Mouse (Mus musculus) kidney, embryonic 15.5 days (tissue): ENCODE data around the gene Traf3ip1. TPM values are rescaled to one million over a fixed set of nuclear protein-coding genes. Genes with fewer than 3 reads are reported as not detected.
"Not testable (repeated sequence)": the region's sequence is repeated elsewhere in the genome, so short reads cannot be mapped to it uniquely, and the experiment has no call there.

Experiments
- ATAC-seq: fragments of 200-750 bp; cut with Nextera tagmentation; replicated peaks from 2 replicates; pipeline ENCODE4 v1.8.0; 2017; ENCODE audit warnings: moderate TSS enrichment; ENCODE audit not compliant: low FRiP score
- H3K27ac ChIP-seq: fragments of 300-500 bp; sonication (generic); 2 replicates; pipeline ENCODE4 v1.5.1; 2015; ENCODE audit warnings: mild to moderate bottlenecking, inconsistent platforms
- H3K27me3 ChIP-seq: fragments of 300-500 bp; sonication (generic); 2 replicates; pipeline ENCODE4 v1.6.1; 2015; ENCODE audit warnings: inconsistent platforms
- H3K36me3 ChIP-seq: fragments of 300-500 bp; sonication (generic); 2 replicates; pipeline ENCODE4 v1.6.1; 2015; ENCODE audit warnings: inconsistent platforms
- H3K4me1 ChIP-seq: fragments of 300-500 bp; sonication (generic); 2 replicates; pipeline ENCODE4 v1.6.1; 2015; ENCODE audit warnings: inconsistent platforms
- H3K4me2 ChIP-seq: fragments of 300-500 bp; sonication (generic); 2 replicates; pipeline ENCODE4 v1.6.1; 2015; ENCODE audit warnings: moderate library complexity, mild to moderate bottlenecking, inconsistent platforms
- H3K4me3 ChIP-seq: fragments of 300-500 bp; sonication (generic); replicated peaks from 2 replicates; pipeline ENCODE4 v1.5.1; 2015; ENCODE audit warnings: mild to moderate bottlenecking, inconsistent platforms
- H3K9ac ChIP-seq: fragments of 300-500 bp; sonication (generic); 2 replicates; pipeline ENCODE4 v1.6.1; 2015; ENCODE audit warnings: mild to moderate bottlenecking, inconsistent platforms
- H3K9me3 ChIP-seq: fragments of 300-500 bp; sonication (generic); replicated peaks from 2 replicates; pipeline ENCODE4 v1.6.1; 2016; ENCODE audit warnings: inconsistent platforms
- WGBS: fragments of 180-500 bp; shearing (Covaris S2); methylation state at CpG from one replicate; pipeline ENCODE4 v1.1.7; 2015; ENCODE audit warnings: mixed read lengths; 5-methylcytosine and 5-hydroxymethylcytosine counted together
- polyA plus RNA-seq: library from polyadenylated mRNA; unstranded; fragments of >200 nt; fragmentation: Nextera tagmentation; extraction: Ambion mirVana; gene quantifications from 2 replicates; pipeline ENCODE4 v1.2.1, GENCODE M21; 2015

Gene Traf3ip1
- polyA plus RNA-seq, 1 experiment from 2014 or later = 11.8 TPM

DNA sequence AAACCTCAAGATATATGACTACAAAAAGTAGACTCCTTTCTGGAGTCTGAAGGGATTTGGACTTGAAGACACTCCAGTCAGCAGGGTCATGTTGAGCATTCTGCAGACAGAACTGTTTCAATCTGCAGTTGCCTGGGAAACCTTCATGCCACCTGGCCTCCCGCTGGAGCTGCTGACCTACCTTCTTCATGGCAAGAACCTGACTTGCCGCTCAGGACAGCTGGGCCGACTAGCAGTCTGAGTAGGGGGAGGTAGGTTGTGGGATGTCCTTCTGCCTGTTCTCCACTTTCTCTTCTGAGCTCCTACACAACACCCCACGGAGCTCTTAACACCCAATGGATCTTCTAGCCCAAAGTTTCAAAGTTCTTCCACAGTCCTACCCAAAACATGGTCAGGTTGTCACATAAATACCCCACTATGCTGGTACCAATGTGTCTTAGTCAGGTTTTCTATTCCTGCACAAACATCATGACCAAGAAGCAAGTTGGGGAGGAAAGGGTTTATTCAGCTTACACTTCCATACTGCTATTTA, 24.5 kb upstream of the Traf3ip1 start:
- no peak overlapping the region for H3K9ac ChIP-seq
- H3K4me1 ChIP-seq = peaks cover 12% of the 10 kb centered on the region
- no peak for ATAC-seq
- H3K4me2 ChIP-seq = no peak overlapping the region
- no peaks in the 10 kb centered on the region for H3K36me3 ChIP-seq
- H3K27me3 ChIP-seq = no peaks in the 10 kb centered on the region
- no peaks in the 10 kb centered on the region for H3K9me3 ChIP-seq
- no peak overlapping the region for H3K4me3 ChIP-seq
- no peak overlapping the region for H3K27ac ChIP-seq
- 82% methylated on average over 4 of the region's 4 CpGs for WGBS

DNA sequence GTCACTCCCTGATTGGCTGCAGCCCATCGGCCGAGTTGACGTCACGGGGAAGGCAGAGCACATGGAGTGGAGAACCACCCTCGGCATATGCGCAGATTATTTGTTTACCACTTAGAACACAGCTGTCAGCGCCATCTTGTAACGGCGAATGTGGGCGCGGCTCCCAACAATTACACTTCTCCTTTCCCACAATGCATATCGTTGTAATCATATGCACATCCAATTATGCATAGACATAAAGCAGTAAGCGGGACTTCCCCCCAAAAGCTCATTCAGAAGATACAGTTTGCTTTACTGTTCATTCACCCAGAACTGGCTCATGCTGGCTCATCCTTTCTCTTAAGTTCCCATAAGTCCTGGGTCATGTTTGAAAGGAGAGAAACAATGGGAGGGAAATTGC, 16.3 kb upstream of the Traf3ip1 start:
- not testable (repeated sequence) for H3K4me2 ChIP-seq, H3K27ac ChIP-seq, H3K4me1 ChIP-seq, H3K36me3 ChIP-seq, H3K9me3 ChIP-seq, H3K4me3 ChIP-seq, H3K27me3 ChIP-seq, ATAC-seq, H3K9ac ChIP-seq
- 94% methylated on average over 13 of the region's 13 CpGs for WGBS

DNA sequence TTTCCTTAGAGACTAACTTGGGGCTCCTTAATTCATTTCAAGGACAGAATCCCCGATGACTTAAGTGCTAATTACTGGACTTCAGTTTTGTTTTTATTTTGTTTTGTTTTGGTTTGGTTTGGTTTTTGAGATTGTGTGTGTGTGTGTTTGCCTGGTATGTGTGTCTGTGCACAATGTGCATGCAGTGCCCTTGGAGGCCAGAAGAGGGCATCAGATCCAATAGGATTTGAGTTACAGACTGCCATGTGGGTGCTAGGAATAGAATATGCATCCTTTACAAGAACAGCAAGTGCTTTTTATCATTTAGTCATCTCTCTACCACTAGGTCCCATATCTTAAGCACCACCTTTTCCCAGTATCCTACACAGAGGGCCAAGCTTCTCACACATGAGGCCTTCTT, 15.5 kb upstream of the Traf3ip1 start:
- Histone ChIP-seq H3K4me3 (no peak overlapping the region), H3K27ac (no peak overlapping the region), H3K9me3 (peaks cover 5% of the 10 kb centered on the region; the same call in 1 of the 2 replicates), H3K27me3 (no peaks in the 10 kb centered on the region), H3K9ac (no peak overlapping the region), H3K4me1 (0 out of 2 replicates have a peak, but pooled peaks cover 7% of the 10 kb centered on the region), H3K4me2 (no peak overlapping the region), H3K36me3 (no peaks in the 10 kb centered on the region)
- no peak for ATAC-seq
- WGBS = 91% methylated on average over 1 of the region's 1 CpGs

DNA sequence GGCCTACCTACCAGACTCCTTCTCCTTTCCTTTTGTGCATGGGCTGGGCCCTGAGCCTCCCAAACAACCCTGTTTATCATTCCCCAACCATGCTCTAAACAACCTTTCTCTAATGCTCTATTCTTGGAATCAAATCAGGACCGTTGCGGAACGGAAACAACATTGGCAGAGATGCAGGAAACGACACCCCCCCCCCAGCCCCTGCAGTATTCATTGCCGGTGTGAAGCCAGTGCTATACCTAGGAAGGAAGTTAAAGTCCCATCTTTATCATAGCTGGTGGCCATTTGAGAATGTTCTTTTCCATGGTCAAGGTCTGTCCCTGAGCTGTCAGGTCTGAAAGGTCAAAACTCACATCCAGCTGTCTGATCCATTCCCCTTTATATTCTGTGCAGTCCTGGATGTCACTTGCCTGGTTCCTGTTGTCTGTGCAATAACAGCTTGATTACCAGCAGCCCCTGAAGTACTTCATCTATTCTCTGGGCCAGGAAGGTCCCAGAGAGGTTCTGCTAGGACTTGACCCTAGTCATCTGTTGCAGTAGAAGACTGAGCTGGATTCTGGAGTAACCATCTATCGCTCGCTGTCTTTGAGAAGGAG, 11.7 kb upstream of the Traf3ip1 start:
- WGBS = 83% methylated on average over 7 of the region's 7 CpGs
- Histone ChIP-seq H3K9ac (no peak overlapping the region), H3K4me2 (no peak overlapping the region), H3K36me3 (no peaks in the 10 kb centered on the region), H3K4me1 (0 out of 2 replicates have a peak, but pooled peaks cover 7% of the 10 kb centered on the region), H3K27ac (no peak overlapping the region), H3K4me3 (no peak overlapping the region), H3K9me3 (peaks cover 5% of the 10 kb centered on the region; the same call in 1 of the 2 replicates), H3K27me3 (no peaks in the 10 kb centered on the region)
- no peak for ATAC-seq

DNA sequence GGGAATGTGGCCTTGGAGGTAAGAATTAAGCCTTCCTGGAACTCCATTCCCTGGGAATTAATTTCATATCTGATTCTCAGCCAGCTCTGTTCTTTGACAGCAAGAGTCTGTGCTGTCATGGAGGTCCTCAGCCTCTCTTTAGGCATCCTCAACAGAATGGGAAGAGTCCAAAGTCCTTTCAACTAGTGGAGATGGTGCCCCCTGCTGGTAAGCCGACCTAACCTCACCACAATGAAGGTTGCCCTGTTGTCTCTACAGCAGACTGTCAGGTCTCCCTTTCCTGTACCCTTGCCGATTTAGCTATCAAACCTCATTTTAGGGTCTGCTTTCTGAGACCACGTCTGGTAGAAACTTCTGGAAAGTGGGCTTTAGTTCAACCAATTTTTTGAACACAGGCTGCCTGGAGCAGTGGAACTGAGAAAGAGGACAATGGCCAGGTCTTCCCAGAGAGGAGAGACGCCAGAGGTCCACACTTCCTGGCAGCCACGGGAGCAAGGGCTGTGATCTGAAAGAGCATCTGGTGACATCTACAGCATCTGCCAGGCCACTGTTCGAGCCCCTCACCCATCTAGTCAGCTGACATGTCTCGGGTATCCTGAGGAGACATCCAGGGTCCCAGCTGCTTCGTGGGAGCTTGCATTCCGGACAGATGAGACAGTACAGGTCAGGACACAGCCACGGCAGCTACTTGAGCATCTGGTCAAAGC, 11.0 kb upstream of the Traf3ip1 start:
- Histone ChIP-seq H3K9me3 (0 out of 2 replicates have a peak, but pooled peaks cover 3% of the 10 kb centered on the region), H3K27me3 (no peaks in the 10 kb centered on the region), H3K4me1 (0 out of 2 replicates have a peak, but pooled peaks cover 7% of the 10 kb centered on the region), H3K36me3 (no peaks in the 10 kb centered on the region), H3K9ac (no peak overlapping the region), H3K4me2 (0 out of 2 replicates have a peak overlapping the region, but pooled peaks have one; percentile 10), H3K27ac (no peak overlapping the region), H3K4me3 (no peak overlapping the region)
- peak; percentile 67; the same call in 1 of the 2 replicates for ATAC-seq
- 21% methylated on average over 10 of the region's 10 CpGs for WGBS

DNA sequence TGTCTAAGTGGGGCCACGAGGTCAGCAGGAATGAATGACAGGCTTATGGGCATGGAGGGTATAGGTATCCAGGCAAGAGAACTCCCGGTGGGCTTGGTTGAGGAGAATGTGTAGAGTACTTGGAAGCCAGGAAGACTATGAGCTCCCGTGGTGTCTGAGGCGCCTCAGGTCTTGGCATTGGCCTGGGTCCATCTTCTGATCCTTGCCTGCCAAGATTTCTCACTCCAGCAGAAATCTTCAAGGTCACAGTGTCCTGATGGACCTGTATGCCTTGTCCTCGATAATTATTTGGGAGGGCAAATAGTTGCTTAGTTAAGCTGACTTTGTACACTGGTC, 10.5 kb upstream of the Traf3ip1 start:
- H3K4me3 ChIP-seq = no peak overlapping the region
- 47% methylated on average over 5 of the region's 5 CpGs for WGBS
- H3K27ac ChIP-seq = no peak overlapping the region
- H3K27me3 ChIP-seq = no peaks in the 10 kb centered on the region
- H3K36me3 ChIP-seq = no peaks in the 10 kb centered on the region
- no peaks in the 10 kb centered on the region for H3K9me3 ChIP-seq
- 0 out of 2 replicates have a peak, but pooled peaks have one; percentile 9 for ATAC-seq
- H3K9ac ChIP-seq = no peak overlapping the region
- H3K4me1 ChIP-seq = 0 out of 2 replicates have a peak, but pooled peaks cover 7% of the 10 kb centered on the region
- H3K4me2 ChIP-seq = no peak overlapping the region

DNA sequence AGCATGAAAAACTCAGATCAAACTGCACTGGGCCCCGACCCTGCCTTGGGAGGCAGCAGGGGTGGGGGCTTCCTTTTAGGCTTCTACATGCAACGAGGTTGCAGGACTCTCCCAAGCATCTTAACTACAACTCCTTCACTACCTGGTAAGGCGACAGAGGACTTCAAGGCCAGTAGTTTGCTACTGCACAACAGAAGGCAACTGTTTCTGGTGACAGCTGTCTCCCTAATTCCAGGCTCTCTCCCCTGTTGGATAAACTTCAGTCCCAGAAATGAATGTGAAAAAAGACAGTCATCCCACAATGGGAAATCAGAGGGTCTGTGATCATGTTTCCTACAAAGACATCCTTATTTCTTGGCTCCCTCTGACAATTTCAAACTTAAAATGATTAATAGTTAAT, 9.0 kb upstream of the Traf3ip1 start:
- H3K27me3 ChIP-seq = no peaks in the 10 kb centered on the region
- H3K9me3 ChIP-seq = no peaks in the 10 kb centered on the region
- no peaks in the 10 kb centered on the region for H3K36me3 ChIP-seq
- no peak overlapping the region for H3K9ac ChIP-seq
- 0 out of 2 replicates have a peak, but pooled peaks cover 7% of the 10 kb centered on the region for H3K4me1 ChIP-seq
- H3K27ac ChIP-seq = no peak overlapping the region
- 74% methylated on average over 3 of the region's 3 CpGs for WGBS
- no peak for ATAC-seq
- no peak overlapping the region for H3K4me3 ChIP-seq
- no peak overlapping the region for H3K4me2 ChIP-seq

DNA sequence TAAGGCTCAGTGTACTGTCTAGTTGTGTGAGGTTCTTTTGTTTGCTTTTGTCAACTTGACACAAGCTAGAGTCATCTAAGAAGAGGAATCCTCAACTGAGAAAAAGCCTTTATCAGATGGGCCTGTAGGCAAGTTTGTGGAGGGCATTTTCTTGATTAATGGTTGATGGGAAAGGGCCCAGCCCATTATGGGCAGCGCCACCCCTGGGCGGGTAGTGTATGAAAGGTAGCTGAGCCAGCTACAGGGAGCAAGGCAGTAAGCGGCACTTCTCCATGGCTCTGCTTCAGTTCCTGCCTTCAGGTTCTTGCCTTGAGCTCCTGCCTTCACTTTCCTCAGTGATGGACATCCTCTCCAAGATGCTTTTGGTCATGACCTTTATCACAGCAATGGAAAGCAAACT, 8.3 kb upstream of the Traf3ip1 start:
- no peak for ATAC-seq
- H3K4me2 ChIP-seq = no peak overlapping the region
- no peak overlapping the region for H3K9ac ChIP-seq
- no peak overlapping the region for H3K4me3 ChIP-seq
- H3K9me3 ChIP-seq = no peaks in the 10 kb centered on the region
- no peak overlapping the region for H3K27ac ChIP-seq
- 0 out of 2 replicates have a peak, but pooled peaks cover 7% of the 10 kb centered on the region for H3K4me1 ChIP-seq
- H3K36me3 ChIP-seq = no peaks in the 10 kb centered on the region
- no peaks in the 10 kb centered on the region for H3K27me3 ChIP-seq
- 78% methylated on average over 3 of the region's 3 CpGs for WGBS

DNA sequence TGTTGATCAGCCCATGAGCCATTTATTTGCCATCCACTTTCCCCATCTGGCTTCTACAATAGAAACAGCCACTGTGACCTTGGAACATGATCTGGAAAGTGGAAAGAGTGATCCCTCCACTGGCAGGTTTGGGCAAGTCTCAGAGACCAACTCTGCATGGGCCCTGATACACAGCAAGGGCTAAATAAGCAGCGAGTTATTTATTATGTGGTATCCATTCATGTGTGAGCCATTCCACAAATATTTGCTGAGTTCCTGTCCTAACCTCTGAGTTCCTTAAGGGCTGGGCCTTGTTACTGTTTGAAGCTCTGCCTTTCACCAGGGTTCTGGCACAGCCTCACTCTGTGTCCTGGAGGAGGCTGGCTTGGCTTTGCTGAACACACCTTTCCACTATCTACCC, 4.1 kb upstream of the Traf3ip1 start:
- H3K4me2 ChIP-seq = no peak overlapping the region
- H3K9ac ChIP-seq = no peak overlapping the region
- no peak overlapping the region for H3K27ac ChIP-seq
- no peak overlapping the region for H3K4me3 ChIP-seq
- WGBS = 75% methylated on average over 1 of the region's 1 CpGs
- H3K9me3 ChIP-seq = no peaks in the 10 kb centered on the region
- peaks cover 7% of the 10 kb centered on the region for H3K4me1 ChIP-seq
- no peaks in the 10 kb centered on the region for H3K27me3 ChIP-seq
- no peak for ATAC-seq
- H3K36me3 ChIP-seq = no peaks in the 10 kb centered on the region

DNA sequence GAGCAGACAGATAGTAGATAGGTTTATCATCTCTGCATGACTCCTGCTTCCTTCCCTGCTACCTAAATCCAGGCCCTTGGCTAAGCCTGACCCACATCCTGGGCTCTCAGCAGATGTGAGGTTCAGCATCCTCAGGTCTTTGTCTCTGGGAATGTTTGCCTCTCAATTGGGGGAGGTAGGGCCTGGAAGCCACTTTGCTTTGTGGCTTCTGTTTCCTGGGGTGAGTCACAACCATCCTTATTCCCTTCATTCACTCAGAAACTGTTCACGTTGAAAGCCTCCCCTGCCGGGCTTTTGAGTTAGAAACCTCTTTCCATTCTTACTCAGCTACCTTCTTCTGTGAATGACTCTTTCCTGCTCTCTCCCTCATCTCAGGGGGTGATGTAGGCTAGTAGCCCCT, 1.7 kb upstream of the Traf3ip1 start:
- H3K9ac ChIP-seq = no peak overlapping the region
- H3K27ac ChIP-seq = no peak overlapping the region
- no peak overlapping the region for H3K4me3 ChIP-seq
- no peak overlapping the region for H3K4me2 ChIP-seq
- no peaks in the 10 kb centered on the region for H3K27me3 ChIP-seq
- no peaks in the 10 kb centered on the region for H3K36me3 ChIP-seq
- ATAC-seq = no peak
- peaks cover 16% of the 10 kb centered on the region for H3K4me1 ChIP-seq
- H3K9me3 ChIP-seq = no peaks in the 10 kb centered on the region
- WGBS = 35% methylated on average over 2 of the region's 2 CpGs

DNA sequence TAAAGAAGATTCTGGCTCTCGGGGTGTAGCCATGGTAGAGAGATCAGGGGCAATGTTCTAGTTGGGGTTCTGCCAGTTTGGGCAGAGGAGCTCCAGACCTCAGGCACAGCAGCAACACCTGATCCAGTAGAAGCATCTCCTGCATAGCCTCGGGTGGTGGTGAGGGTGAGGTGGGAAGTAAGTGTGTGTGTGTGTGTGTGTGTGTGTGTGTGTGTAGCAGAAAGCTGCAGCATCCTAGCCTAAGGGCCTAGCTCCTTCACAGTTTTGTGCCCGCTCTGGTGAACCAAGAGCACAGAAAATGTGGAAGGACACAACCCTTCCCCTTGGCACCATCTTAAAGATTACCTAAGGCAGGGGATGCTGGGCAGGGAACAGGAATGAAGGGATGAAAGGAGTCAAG, 509 bp upstream of the Traf3ip1 start:
- H3K4me3 ChIP-seq = peak overlapping the region; percentile 96
- H3K27ac ChIP-seq = no peak overlapping the region
- peak overlapping the region; percentile 89 for H3K4me2 ChIP-seq
- no peaks in the 10 kb centered on the region for H3K36me3 ChIP-seq
- no peaks in the 10 kb centered on the region for H3K9me3 ChIP-seq
- no peaks in the 10 kb centered on the region for H3K27me3 ChIP-seq
- H3K4me1 ChIP-seq = peaks cover 16% of the 10 kb centered on the region
- H3K9ac ChIP-seq = peak overlapping the region; percentile 71
- ATAC-seq = 0 out of 2 replicates have a peak, but pooled peaks have one; percentile 1
- WGBS = 42% methylated on average over 3 of the region's 3 CpGs

DNA sequence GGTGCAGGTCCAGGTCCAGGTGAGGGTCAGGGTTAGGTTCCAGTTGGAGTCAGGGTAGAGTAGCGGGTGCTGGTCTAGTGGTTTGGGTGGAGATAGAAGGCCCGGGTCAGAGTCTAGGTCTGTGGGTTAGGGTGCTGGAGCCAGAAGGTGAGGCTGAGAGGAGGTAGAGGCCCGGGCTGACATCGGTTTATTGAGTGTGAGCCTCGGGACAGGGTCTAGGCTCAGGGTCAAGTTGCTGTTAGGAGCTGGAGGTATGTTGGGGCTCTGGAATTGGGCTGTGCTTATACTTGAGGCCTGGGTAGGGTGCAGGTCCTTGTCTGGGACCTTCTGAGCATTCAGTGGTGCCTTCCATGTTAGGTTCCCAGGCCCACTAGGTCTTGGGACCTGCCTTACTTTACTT, 874 bp downstream of the Traf3ip1 start:
- WGBS = 40% methylated on average over 5 of the region's 5 CpGs

More for the DNA sequence above, 874 bp downstream of the Traf3ip1 start:
- Histone ChIP-seq H3K9me3 (no peaks in the 10 kb centered on the region), H3K4me1 (peaks cover 16% of the 10 kb centered on the region), H3K4me3 (peak overlapping the region; percentile 96), H3K27ac (no peak overlapping the region), H3K9ac (peak overlapping the region; percentile 71), H3K4me2 (peak overlapping the region; percentile 89), H3K36me3 (peaks cover 9% of the 10 kb centered on the region), H3K27me3 (no peaks in the 10 kb centered on the region)
- no peak for ATAC-seq
